Mouse (Mus musculus) brown adipose tissue, adult 24 weeks (tissue): ENCODE measurements at regions not wholly inside any gene's neighbourhood (a gene's known extent, or its start where the extent isn't known, plus 50 kb on each side); places are given as distances from the start of the nearest gene placed in this dataset.

Experiments used
- H3K27ac ChIP-seq: fragments of 200-500 bp; replicated peaks from 2 replicates; pipeline ENCODE4 v1.5.1; 2012; ENCODE audit warnings: low read depth, mild to moderate bottlenecking, low read length
- H3K4me1 ChIP-seq: fragments of 200-500 bp; 2 replicates; pipeline ENCODE4 v1.6.1; 2012; ENCODE audit warnings: low read length, mixed read lengths; ENCODE audit not compliant: control insufficient read depth, insufficient read depth, insufficient read length
- H3K4me3 ChIP-seq: fragments of 200-500 bp; 2 replicates; pipeline ENCODE4 v1.5.1; 2012; ENCODE audit warnings: low read depth, mild to moderate bottlenecking, low read length, moderate library complexity; ENCODE audit not compliant: insufficient read depth

DNA sequence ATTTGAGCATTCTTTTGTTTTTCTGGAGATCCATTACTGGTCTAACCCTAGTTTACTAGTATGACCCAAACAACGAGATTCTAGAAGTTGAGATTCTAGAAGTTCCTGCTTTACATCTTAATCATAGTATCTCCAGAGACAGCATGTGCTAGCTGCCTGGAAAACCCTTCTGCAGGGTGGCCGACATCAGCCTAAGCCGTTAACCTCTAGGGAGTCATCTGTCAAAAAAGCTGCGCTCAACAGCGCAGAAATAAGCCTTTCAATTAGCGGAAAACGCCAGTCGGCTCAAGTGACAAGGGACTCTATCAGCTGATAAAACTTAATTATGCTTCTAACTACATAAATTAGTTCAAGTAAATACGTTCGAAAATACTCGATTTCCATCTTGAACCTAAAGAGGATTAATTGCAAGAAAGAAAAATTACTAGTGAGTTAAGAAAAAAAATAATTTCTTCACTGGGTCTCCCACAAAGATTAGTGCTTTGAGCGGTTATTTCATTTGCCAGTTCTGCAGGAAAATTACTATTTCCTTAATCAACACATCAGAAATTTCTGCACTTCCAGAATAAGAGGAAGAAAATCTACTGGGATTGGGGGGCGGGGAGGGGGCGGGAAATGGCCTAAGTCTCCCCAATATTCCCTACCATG is 53.0 kb upstream of the Chd2 start:
- H3K4me3 ChIP-seq: peak overlapping the region; percentile 28; the same call in 1 of the 2 replicates
- peak overlapping the region; percentile 63 for H3K27ac ChIP-seq
- peaks cover 20% of the 10 kb centered on the region; the same call in 1 of the 2 replicates for H3K4me1 ChIP-seq

GRCm38 (mm10) chr7:73593645-73594385 is 52.2 kb upstream of the Chd2 start:
- Histone ChIP-seq H3K27ac (peak overlapping the region; percentile 32; the same call in 1 of the 2 replicates), H3K4me1 (peaks cover 20% of the 10 kb centered on the region; the same call in 1 of the 2 replicates), H3K4me3 (peak overlapping the region; percentile 5; the same call in 1 of the 2 replicates)

- H3K4me1 ChIP-seq: peaks cover 22% of the 10 kb centered on the region; the same call in 1 of the 2 replicates
- H3K27ac ChIP-seq: no peak overlapping the region
- no peak overlapping the region for H3K4me3 ChIP-seq
Observed at GRCm38 (mm10) chr7:73592857-73593256, 51.2 kb upstream of the Chd2 start.
